Mouse (Mus musculus): ENCODE results near the gene Ehd3.

- TF ChIP-seq CTCF (IDR thresholded peaks at IDR 0.05; ENCODE audit: insufficient read depth, low read depth, low read length): no peak
- no peak for TF ChIP-seq POLR2A (IDR thresholded peaks at IDR 0.05; ENCODE audit: insufficient read depth, low read depth, low read length)
These were observed 7.6 kb downstream of the Ehd3 start for GRCm38 (mm10) chr17:73811566-73811965.

Measured in olfactory bulb, adult 2 months (tissue).